ENCODE assay signal across 8 mouse cellular contexts in the genomic region with DNA sequence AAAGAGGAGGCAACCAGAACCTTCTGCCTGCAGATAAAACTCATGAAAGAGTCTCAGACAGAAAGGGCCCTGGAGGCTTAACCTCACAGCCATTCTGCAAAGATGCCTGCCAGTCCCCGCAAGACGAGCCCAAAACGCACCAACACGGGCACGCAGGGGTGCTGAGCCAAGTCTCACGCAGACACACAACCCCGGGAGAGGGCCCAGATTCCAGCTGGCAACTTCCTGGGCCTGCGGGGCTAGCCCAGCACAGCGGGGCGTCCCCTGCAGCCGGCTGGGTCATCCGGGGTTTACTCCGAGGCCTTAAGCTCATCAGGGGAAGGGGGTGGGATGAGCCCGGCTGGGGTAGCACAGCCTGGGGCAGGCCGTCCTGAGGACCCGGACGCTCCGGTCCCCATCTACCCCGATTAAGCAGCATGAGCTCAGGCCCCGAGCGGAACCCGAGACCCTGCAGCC. TPM values are rescaled to one million over a fixed set of nuclear protein-coding genes. Genes with fewer than 3 reads are reported as not detected.
DNase-seq lines count a peak whose midpoint lies in the region; ATAC-seq and TF ChIP-seq lines count a peak whose summit lies in the region.

No protein-coding gene starts in this region.

- peak; percentile 43 for ATAC-seq in heart, embryonic 11.5 days (replicated peaks; ENCODE audit: insufficient number of reproducible peaks, low FRiP score, low TSS enrichment)

- H3K9me3 ChIP-seq in heart, embryonic 11.5 days (replicated peaks; ENCODE audit: control insufficient read depth, low read length), result no peaks in the 10 kb centered on the region

- no peak for TF ChIP-seq CTCF in gastrocnemius, adult 2 months (IDR thresholded peaks at IDR 0.05)

- peak overlapping the region; percentile 94 for H3K4me3 ChIP-seq in gastrocnemius, adult 2 months
- peak overlapping the region; percentile 82 for H3K4me3 ChIP-seq in heart, embryonic 11.5 days (ENCODE audit: low read depth, low read length)
- peak overlapping the region; percentile 54 for H3K4me3 ChIP-seq in macrophage (ENCODE audit: inconsistent target)

- peak overlapping the region; percentile 95 for H3K9ac ChIP-seq in heart, embryonic 11.5 days (ENCODE audit: low read depth, low read length)

- 1% methylated on average over 22 of the region's 22 CpGs for WGBS in heart, embryonic 11.5 days (ENCODE audit: insufficient replicate concordance)
- under 1% methylated on average over 22 of the region's 22 CpGs for WGBS in macrophage (ENCODE audit: missing documents)

- no peaks in the 10 kb centered on the region for H3K36me3 ChIP-seq in heart, embryonic 11.5 days (ENCODE audit: control insufficient read depth, insufficient read depth, low read length)
- peaks cover 9% of the 10 kb centered on the region; the same call in 1 of the 2 replicates for H3K36me3 ChIP-seq in macrophage (ENCODE audit: inconsistent target)

- intact Hi-C loops in gastrocnemius, adult 2 months (cut with DNase I), result loop anchor here (5.0 kb wide), 1 partner anchor 36 kb away; no protein-coding TSS in a partner anchor

- peak overlapping the region; percentile 94 for H3K27ac ChIP-seq in gastrocnemius, adult 2 months
- H3K27ac ChIP-seq in heart, embryonic 11.5 days (ENCODE audit: low read depth, low read length), result peak overlapping the region; percentile 89
- H3K27ac ChIP-seq in macrophage, result peak overlapping the region; percentile 56

- peak; percentile 64 for DNase-seq in gastrocnemius, adult 2 months
- no peak for DNase-seq in gastrocnemius, adult 18-20 months (ENCODE audit: low spot score)
- DNase-seq in T-cell, adult 2 months (ENCODE audit: low spot score), result peak; percentile 28
- peak; percentile 81 for DNase-seq in embryo, embryonic 11 days
- peak; percentile 61 for DNase-seq in kidney, postnatal 14 days
- DNase-seq in right cerebral cortex, postnatal 4 days, result peak; percentile 53

- H3K4me2 ChIP-seq in heart, embryonic 11.5 days, result peak overlapping the region; percentile 92

- H3K4me1 ChIP-seq in heart, embryonic 11.5 days (ENCODE audit: control insufficient read depth, insufficient read depth, low read length), result peaks cover 38% of the 10 kb centered on the region

- H3K79me2 ChIP-seq in macrophage (ENCODE audit: inconsistent target), result peaks cover 39% of the 10 kb centered on the region

- H3K27me3 ChIP-seq in heart, embryonic 11.5 days (ENCODE audit: control insufficient read depth, insufficient read depth, low read length), result no peaks in the 10 kb centered on the region

RNA-seq across cellular contexts. Expression of a gene that starts 0.6 kb away (rescaled TPM):
- total RNA-seq in gastrocnemius, adult 2 months (2021), result 1 to 10 TPM; 6.1 to 7.2 TPM
- total RNA-seq in gastrocnemius, adult 18-20 months (2021), result 1 to 10 TPM; 7.2 to 7.7 TPM
- 18.2 and 35.8 TPM in 2 replicates for polyA plus RNA-seq in heart, embryonic 11.5 days (2014; fragmentation: Nextera tagmentation; extraction: Ambion mirVana)
- 10 to 100 TPM in 23 of 26 experiments, 1 to 10 TPM in 3; 4.7 to 60.9 (median 34.7) TPM for total RNA-seq in macrophage (2018; cell fraction: chromatin; rRNA removed)
- 10 to 100 TPM; 11.7 to 25.9 (median 20.7) TPM for total RNA-seq in macrophage (2018; cell fraction: cytosol; rRNA removed)
- total RNA-seq in macrophage (2018; cell fraction: nucleus; rRNA removed), result 10 to 100 TPM; 10.1 to 47.8 (median 30.6) TPM
- 8.9 to 10.3 TPM (median 10.0 TPM) in 3 replicates for polyA plus RNA-seq in macrophage (2018)

RNA-seq across cellular contexts. Expression of a gene that starts 10.4 kb away (rescaled TPM):
- not detected for total RNA-seq in gastrocnemius, adult 2 months (2021)
- total RNA-seq in gastrocnemius, adult 18-20 months (2021), result not detected
- not detected in 2 replicates for polyA plus RNA-seq in heart, embryonic 11.5 days (2014; fragmentation: Nextera tagmentation; extraction: Ambion mirVana)
- not detected for total RNA-seq in macrophage (2018; cell fraction: chromatin; rRNA removed)
- total RNA-seq in macrophage (2018; cell fraction: cytosol; rRNA removed), result under 1 TPM in 1 of 26 experiments, not detected in 25; 0.14 TPM
- not detected for total RNA-seq in macrophage (2018; cell fraction: nucleus; rRNA removed)
- not detected in 3 replicates for polyA plus RNA-seq in macrophage (2018)
